Mouse (Mus musculus) urinary bladder, postnatal 4 days (tissue): ENCODE data around the gene 1700030K09Rik.
A peak's percentile ranks its signal among the peaks of the same experiment; 100 is the strongest.

ENCODE experiments used
- DNase-seq, 2 experiments: peaks; one replicate each; pipeline ENCODE4 v3.0.0; 2021 to 2022; ENCODE audit warnings: low spot score in 2 of 2

1700030K09Rik gene

DNA sequence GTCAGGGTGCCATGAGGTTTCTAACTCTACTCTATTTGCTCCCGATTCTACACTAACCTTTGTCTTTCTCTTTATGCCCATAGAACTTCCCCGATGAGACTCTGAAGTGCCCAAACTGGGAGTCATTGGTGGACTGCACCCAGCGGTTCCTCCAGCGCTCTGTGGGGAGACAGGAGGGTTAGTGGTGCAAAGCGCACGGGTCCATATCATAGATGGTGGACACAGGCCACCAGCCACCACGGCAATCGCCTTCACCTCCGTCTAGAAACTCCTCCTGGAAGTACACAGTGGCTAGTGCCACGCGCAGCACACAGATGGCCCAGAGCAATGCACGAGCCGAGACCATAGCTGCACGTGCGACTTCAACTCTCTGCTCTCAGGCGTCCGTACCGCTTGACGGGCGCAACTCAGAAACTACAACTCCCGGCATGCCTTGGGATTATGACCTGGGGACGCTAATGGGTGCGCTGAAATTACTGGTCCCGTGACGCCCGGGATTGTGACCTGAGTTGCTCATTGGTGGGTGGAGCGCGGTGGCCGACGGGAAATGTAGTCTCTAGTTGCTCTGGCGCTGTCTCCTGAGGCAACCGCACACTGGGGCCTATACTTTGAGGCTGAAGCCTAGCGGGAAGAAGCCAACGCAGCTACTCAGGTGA lies at the start of gene 1700030K09Rik, which contains the start of gene Calr3:
Gene 1700030K09Rik, plus strand, starts transcription at position 543 of the 656 bp plus-strand sequence.
Gene Calr3, minus strand, starts transcription at position 533 of the 656 bp plus-strand sequence.
- peak; percentile 96 to 98 for DNase-seq

DNA sequence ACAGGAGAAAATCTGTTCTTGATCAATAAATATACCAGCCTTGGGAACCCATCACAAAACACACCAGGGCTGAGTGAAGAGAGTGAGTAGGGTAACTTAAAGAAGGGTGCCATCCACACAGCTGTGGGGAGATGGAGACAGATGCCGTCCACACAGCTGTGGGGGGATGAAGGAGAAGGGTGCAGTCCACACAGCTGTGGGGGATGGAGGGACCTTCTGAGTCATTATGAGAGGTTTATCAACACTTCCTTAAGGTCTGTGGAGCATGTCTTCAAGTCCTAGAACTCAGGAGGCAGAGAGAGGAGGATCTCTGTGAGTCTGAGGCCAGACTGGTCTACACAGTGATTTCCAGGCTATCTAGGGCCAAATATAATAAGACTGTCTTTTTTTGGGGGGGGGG lies 42.3 kb upstream of the 1700030K09Rik start:
- DNase-seq = no peak

DNA sequence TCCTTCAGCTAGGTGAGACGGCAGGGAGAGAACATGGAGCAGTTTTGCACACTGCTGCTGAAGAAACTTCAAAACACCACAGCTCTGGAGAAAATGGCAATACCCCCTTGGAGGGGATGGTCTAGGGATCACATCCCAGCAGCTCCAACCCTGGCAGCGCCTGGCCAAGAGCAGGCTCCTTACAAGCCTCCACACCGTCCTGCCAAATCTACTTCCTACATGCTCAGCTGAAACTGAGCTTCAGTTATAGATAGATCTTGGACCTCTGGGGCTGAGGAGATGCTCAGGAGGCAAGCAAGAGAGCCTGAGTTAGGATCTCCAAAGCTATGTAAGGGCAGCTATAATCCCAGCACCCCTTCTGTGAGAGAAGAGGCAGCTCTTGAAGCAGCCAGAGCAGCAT lies 40.7 kb upstream of the 1700030K09Rik start:
- no peak for DNase-seq

DNA sequence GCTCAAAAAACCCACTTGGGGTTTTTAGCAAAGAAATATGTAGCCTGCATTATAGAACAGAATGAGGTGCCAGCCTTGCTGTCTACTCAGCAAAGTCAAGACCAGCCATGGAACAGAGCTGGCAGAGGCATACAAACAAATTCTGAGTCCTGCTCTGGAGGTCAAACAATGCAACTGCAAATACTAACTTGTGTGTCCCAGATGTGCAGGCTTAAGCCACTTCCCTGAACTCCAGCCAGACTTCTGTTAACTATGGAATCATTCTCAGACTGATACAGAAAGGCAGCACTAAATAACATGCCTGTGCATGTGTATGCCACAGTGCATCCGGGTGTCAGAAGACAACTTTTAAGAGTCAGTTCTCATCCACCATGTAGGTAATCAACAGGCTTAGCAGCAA lies 35.8 kb upstream of the 1700030K09Rik start:
- no peak for DNase-seq

DNA sequence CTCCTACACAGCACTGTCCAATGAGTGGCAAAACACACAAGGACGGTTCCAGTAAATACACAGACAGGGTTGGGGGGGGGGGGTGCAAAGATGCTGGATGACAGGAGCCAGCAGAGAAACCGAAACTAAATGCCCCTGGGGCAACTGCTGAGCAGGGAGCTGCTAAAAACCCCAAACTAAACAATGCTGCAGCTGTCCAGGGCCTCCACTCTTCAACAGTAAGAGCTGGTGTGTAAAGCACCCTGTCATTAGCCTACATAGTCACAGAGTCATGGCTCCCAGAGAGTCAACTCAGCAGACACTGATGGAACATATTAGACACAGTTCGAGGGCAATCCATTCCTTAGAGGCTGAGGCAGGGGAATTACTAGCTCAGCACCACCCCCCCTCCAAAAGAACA lies 34.2 kb upstream of the 1700030K09Rik start:
- DNase-seq = no peak

DNA sequence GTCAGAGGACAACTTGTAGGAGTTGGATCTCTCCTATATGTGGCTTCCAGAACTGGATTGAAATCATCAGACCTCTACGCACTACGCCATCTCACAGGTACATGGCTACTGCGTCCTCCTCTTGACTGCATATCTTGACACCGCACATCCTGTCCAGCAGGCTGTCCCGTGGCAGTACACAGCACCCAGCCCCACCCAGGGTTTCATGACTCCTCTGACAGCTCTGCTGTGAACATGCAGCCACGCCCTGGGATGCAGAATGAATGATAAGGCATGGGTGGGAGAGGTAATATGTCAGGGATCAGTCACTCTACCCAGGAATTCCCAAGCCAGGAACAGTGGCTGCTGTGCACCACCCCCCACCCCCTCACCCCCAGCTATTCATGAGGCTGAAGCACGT lies 29.8 kb upstream of the 1700030K09Rik start:
- no peak for DNase-seq

DNA sequence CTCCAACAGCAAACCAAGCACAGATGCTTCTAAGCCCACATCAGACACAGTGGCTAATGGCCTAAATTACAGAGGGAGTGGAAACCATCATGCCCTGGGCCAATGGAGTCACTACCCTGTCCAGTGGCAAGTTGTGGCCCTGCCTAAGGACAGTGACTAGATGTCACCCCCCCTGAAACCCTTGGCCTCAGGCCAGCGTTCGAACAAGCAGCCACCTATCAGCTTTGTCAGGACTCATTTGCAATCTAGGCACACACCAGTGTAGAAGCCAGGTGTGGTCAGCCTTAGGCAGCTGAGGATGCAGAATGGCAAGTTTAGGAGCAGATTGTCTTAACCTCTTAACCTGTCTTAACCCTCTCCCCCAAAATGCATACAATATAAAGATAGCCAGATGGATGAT lies 28.4 kb upstream of the 1700030K09Rik start:
- DNase-seq = no peak

DNA sequence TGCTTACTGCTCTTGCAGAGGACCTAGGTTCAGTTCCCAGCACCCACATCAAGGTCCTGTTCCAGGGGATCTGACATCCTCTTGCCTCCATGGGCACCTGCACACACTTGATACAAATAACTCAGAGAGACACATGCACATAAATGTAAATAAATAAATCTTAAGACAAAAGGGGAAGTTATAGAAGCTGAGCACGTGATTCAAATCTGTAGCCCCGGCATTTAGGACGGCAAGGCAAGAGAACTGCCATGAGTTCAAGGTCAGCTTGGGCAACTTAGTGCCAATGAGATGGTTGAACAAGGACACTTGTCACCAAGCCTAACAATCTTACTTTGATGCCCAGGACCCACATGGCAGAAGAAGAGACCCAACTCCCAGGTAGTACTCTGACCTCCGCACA lies 25.6 kb upstream of the 1700030K09Rik start:
- no peak for DNase-seq

DNA sequence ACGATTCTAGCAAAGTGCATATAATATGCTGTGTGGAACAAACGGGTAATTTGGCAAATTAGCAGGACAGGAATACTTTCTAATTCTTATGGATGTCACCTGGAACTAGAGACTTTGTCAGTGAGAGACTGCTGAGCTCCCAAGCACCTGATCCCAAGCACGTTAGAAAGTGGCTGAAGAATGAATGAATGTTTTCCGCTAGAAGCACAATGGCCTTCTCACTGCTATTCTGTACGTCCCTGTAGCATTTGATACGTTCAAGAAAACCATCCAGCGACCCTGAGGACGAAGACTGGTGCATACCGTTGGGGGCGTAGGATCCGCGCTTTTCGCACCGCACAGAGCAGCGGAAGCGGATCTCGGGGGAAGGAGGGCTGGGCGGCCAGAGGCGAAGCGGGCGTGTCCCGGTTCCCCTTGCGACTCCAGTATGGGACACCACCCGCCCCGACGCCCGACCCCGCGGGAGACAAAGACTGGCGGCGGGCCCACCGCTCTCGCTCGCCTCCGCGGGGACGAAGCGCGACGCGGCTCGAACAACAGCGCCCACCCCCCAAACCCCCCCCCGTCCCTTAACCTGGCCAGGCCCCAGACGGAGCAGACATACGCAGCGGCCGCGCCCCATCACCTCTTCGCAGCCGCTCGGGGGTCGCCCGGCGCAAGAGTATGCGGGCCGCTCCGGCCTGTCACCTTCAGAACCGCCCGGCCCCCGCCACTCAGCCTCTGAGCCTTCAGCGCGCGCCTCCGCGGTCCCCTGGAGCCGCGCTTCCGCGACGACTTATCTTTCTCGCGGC lies 22.9 kb upstream of the 1700030K09Rik start:
- DNase-seq = peak; percentile 39 to 62

DNA sequence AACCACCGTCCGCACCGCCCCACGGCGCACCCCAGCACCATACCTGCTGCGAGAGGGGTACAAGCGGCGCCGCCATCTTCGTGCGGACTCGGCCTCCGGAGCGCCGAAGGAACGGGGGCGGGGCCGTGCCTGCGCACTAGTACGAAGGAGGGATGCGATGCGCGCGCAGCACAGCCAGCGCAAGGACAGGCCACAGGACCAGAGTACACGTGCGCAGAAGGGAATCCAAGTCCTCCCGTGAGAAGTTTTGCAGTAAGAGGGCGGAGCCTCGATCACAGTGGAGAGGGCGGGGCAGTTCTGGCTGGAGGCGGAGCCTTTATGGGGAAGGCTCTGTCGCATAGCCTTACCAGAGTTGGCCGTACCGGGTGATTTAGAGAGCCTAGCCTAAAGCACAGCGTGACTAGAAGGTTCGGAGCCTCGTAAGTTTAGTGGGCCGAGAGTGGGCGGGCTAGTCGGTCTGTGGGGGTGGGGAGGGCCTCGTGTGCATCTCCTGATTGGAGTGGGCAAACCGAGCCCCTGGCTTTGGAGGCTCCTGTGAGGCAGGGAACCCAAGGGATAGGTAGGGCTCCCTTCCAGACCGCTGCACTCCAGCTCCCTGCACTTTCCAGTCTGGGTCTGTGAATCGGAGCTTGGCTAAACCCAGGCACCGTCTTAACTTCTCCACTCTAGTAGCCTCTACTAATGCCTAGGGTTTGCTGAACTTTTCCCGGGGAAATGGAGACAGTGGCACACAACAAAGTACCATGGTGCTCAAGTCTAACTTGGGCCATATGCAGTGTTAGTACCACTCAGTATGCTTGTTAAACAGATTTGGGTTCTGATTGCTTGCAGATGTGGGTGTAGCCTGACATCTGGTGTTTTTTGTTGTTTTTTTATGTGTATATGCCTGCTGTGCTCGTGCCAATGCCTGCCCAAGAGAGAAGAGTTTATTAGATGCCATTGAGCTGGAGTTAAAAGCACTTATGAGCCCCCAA lies 22.0 kb upstream of the 1700030K09Rik start, which contains the start of gene Eps15l1:
Gene Eps15l1, minus strand, starts transcription at position 99 of the 974 bp plus-strand sequence.
- peak; percentile 97 to 99 for DNase-seq

DNA sequence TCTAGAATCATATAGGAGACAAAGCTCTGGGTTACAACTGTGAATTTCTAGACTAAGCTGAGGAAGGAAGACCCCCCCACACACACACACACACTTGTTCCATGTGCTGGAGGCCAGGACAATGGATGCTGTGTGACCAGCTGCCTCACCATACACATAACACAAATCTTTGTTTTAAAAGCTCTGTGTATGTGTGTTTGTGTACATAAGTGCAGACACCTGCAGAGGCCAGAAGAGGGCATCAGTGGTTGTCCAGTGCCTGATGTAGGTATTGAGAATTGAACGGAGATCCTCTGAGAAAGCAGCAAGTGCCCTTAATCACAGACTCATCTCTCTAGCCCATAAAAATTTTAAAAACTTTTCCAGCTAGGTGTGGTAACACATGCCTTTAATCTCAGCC lies 20.8 kb upstream of the 1700030K09Rik start:
- DNase-seq = no peak

DNA sequence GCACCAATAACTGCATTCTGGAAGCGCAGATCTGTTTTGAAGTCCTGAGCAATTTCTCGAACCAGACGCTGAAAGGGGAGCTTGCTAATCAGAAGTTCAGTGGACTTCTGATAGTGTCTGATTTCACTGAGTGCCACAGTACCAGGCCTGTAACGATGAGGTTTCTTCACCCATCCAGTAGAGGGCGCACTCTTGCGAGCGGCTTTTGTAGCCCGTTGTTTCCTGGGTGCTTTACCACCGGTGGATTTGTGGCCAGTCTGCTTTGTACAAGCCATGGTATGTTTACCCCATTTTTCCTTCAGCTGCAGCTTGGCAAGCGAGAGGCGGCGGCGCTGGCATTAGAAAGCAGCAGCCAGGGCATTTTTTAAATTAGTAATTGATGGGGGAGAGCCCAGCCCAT lies 14.0 kb upstream of the 1700030K09Rik start:
- DNase-seq = no peak

DNA sequence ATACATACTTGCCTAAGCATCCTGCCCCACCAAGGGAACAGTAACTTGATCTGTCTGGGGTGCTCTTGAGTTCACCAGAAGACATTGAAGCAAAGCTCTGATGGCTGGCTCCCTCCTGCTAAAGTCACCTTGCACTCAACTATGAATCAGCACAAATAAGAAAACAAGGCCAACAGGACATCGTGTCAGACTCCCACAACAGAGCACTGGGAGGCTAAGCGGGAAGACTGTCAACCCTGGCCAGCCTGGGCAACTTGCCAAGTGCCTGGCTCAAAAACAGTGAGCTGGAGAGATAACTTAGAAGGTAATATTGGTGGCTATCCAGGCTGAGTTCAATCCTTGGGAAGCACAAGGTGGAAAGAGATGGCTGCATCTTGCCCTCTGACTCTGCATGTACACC lies 8.7 kb upstream of the 1700030K09Rik start:
- peak in 1 of 2 experiments; percentile 45 for DNase-seq

DNA sequence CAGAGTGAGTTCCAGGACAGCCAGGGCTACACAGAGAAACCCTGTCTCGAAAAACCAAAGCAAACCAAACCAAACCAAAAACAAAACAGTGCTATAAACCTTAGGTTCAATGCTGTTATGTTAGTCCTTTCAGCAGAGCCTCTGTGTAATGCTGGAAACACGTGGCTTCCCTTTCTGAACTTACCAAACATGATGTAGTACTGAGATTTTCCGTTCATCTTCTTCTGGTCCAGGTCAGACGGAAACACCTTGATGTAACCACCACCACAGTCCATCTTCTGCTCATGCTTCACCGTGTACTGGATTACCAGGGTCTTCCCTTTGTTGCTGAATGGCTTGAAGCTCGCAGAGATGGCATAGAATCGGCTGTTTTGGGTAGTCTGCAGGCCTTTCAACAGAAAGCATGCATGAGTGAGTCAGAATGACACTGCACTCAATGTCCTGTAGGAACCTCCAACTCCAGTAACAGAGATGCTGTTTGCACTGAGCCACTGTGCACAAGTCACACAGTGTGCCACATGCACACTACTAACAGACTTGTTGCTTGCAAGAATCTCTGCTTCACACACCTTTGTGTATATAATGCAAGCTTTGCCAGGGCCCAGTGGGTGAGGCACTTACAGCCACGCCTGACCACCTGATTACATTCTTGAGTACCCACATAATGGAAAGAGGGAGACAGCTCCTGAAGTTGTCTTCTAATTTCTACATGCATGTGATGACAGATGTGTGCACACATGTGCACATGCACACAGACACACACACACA lies 5.2 kb upstream of the 1700030K09Rik start:
- DNase-seq = no peak

DNA sequence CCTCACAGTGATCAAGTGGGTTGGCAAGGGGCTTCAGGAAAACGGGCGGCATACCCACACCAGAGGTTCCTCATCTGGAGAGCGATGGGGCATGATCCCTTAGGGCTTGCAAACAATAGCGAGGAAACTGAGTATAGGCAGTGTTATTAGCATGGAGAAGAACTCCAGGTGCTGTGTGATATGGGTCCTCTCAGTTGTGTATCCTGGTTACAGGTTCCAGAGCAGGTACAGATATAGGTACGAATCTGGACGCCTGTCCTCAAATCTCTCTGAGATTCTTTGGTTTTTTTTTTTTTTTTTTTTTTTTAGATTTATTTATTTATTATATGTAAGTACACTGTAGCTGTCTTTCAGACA lies 292 bp downstream of the 1700030K09Rik start:
- no peak for DNase-seq

DNA sequence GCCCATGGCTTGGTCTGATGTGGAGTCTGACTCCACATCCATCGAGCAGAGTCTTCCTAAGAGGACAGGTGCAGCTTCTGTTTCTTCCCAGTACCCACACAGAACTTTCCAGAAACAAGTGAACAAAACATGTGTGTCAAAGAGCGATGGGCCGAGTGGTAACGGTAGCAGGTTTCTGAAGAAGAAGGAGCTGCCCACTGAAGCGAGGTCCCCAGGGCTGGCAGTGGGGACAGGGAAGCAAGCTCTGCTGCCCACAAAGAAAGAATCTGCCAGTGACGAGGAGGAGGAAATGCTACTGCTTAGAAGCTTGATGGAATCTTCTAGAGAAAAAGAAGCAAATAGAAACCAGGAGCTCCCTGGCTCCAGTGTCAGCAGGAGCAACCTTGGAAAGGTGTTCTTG lies 1.4 kb downstream of the 1700030K09Rik start:
- no peak for DNase-seq

DNA sequence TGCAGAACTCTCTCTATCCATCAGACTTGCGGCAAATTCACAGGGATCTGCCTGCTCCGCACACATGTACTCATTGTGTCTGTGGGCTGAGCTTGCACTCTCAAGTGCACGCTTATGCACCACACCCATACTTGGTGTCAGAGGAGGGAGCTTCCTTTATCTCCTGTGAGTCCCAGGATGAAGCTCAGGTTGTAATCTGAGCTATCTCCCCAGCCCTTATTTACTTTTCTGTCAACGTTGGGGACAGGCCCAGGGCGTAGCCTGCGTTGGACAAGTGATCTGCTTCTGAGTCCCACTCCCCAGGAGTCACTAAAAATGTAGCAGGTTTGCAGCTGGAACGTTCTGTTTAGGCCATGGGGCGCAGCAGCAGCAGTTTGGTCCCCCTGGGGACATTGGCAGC lies 7.8 kb downstream of the 1700030K09Rik start:
- no peak for DNase-seq

DNA sequence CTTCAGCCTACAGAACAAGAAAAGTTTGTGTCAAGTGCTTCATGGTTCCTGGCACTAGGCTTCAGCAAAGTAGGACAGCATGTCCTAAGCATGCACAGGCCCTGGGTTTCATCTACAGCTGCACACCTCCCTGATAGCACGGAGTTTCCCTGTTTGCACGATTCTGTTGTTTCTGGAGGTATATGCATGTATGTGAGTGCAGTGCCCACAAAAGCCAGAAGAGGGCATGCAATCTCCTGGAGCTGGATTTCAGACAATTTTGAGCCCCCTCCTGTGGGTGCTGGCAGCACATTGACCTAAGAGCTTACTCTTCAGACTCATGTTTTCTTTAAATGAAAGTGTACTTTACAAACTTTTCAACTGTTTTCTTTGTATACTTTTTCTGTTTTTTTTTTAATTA lies 10.2 kb downstream of the 1700030K09Rik start:
- DNase-seq = no peak

DNA sequence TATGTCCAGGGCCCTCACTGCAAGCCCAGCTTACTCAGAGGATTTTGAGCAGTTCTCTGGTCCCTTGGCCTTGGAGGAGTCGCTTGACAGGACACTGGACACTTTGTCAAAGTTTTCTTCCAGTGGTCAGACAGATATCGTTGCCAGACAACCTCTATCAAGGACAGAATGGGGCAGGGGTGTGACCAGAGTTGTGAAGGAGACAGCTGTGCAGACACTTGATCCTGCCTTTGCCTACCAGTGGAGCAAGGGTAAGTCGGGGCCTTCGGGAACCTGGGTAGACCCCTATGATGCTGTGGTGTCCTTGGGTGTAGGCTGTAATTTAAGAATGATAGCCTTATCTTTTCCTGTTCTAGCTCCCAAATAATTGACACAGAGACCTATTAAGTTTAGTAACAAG lies 11.6 kb downstream of the 1700030K09Rik start:
- DNase-seq = no peak

DNA sequence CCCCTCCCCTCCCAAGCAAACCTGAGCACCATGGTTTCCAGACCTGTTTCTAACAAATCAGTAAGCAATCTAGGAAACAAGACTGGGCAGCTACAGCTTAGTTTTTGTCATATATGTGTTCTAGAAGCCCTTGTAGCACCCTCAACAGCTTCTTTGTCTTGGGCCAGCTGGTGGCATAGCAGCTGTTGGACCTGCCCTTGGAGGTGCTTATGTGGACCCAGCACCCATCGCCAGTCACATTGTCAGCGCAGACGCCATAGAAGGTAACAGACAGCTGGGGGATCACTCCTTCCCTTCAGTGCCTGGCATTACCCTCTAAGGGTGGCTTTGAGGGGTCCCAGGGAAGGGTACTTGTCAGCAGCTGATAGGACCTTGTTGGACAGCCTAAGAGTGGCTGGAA lies 14.1 kb downstream of the 1700030K09Rik start:
- no peak for DNase-seq

DNA sequence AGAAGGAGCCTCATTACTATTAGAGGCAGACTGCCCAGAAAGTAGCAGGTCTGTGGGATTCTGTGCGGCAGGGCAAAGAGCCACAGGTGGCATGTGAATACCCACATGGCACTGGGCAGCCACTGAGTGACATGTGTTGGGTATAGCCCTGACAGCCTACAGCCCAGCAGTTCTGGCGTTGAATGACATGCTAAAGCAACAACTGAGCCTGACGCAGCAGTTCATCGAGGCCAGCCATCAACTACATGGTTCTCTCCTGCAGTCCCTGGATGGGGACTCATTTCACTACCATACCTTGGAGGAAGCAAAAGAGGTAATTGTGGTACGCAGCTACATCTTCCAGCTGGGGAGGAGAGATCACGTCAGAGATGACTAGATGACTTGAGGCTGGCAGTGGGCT lies 14.8 kb downstream of the 1700030K09Rik start:
- DNase-seq = no peak
